Mouse (Mus musculus) CH12.LX (cell line): ENCODE measurements around the gene Prkacb. TPM values are rescaled to one million over a fixed set of nuclear protein-coding genes. Genes with fewer than 3 reads are reported as not detected.

Experiments used
- DNase-seq: peaks from one replicate; pipeline ENCODE4 v3.0.0-alpha.2; 2013; ENCODE audit errors: extremely low read depth
- H3K27ac ChIP-seq: 2 replicates; pipeline ENCODE4 v1.5.1; 2012; ENCODE audit warnings: low read depth, mild to moderate bottlenecking, control low read depth, moderate library complexity; ENCODE audit not compliant: insufficient read depth
- H3K27me3 ChIP-seq: replicated peaks from 2 replicates; pipeline ENCODE3; 2012; ENCODE audit warnings: inconsistent platforms
- H3K36me3 ChIP-seq, 2 experiments: replicated peaks in 1 of 2; 2 replicates each; pipeline versions ENCODE3 to v1.6.1; 2012; ENCODE audit warnings: inconsistent platforms in 1 of 2, low read length in 1 of 2, mild to moderate bottlenecking in 1 of 2, mixed read lengths in 1 of 2, moderate library complexity in 1 of 2; ENCODE audit not compliant: control insufficient read depth in 1 of 2, insufficient read depth in 1 of 2
- H3K4me1 ChIP-seq, 2 experiments: 2 replicates each; pipeline ENCODE4 v1.6.1; 2012; ENCODE audit warnings: inconsistent platforms in 1 of 2, moderate library complexity in 1 of 2; ENCODE audit not compliant: insufficient read depth in 2 of 2, control insufficient read depth in 1 of 2
- H3K4me2 ChIP-seq: 2 replicates; pipeline ENCODE4 v1.6.1; 2012; ENCODE audit warnings: low read depth, mild to moderate bottlenecking, control low read depth; ENCODE audit not compliant: poor library complexity, insufficient read depth, severe bottlenecking
- H3K4me3 ChIP-seq, 3 experiments: fragments of 150-350 bp in 1 of 3; sonication (generic) in 1 of 3; replicated peaks in 1 of 3; 2 replicates each; pipeline versions ENCODE3 to v1.5.1; 2011 to 2012; ENCODE audit warnings: low read depth in 2 of 3, low read length in 2 of 3, mild to moderate bottlenecking in 2 of 3, moderate library complexity in 2 of 3, control low read depth in 1 of 3, improper control_type of control experiment in 1 of 3, inconsistent platforms in 1 of 3, mixed read lengths in 1 of 3; ENCODE audit not compliant: poor library complexity in 1 of 3
- H3K79me2 ChIP-seq: replicated peaks from 2 replicates; pipeline ENCODE4 v1.6.1; 2012; ENCODE audit warnings: mild to moderate bottlenecking, moderate library complexity; ENCODE audit not compliant: control insufficient read depth, poor library complexity, insufficient read depth, severe bottlenecking; ENCODE audit errors: extremely low read depth
- H3K9ac ChIP-seq: 2 replicates; pipeline ENCODE4 v1.6.1; 2012; ENCODE audit warnings: low read depth, mild to moderate bottlenecking, control low read depth, moderate library complexity; ENCODE audit not compliant: insufficient read depth
- H3K9me3 ChIP-seq: replicated peaks from 2 replicates; pipeline ENCODE3; 2012; ENCODE audit warnings: low read length, inconsistent platforms, mixed read lengths
- CHD1 ChIP-seq: IDR thresholded peaks from 2 replicates; pipeline ENCODE4 v1.6.1; 2012; ENCODE audit warnings: low read depth, low read length, improper control_type of control experiment, inconsistent platforms
- CHD2 ChIP-seq: IDR thresholded peaks from 2 replicates; pipeline ENCODE4 v1.6.1; 2011; ENCODE audit warnings: low read length, improper control_type of control experiment
- E2F4 ChIP-seq: IDR thresholded peaks from 2 replicates; pipeline ENCODE4 v1.6.1; 2011; ENCODE audit warnings: low read depth, low read length, improper control_type of control experiment; ENCODE audit not compliant: insufficient replicate concordance
- GABPA ChIP-seq: IDR thresholded peaks from 2 replicates; pipeline ENCODE4 v1.6.1; 2012; ENCODE audit warnings: low read depth, low read length, improper control_type of control experiment, inconsistent platforms; ENCODE audit not compliant: insufficient replicate concordance
- HCFC1 ChIP-seq: IDR thresholded peaks from 2 replicates; pipeline ENCODE4 v1.6.1; 2012; ENCODE audit warnings: low read depth, mild to moderate bottlenecking, inconsistent platforms, low read length, improper control_type of control experiment
- IRF4 ChIP-seq: IDR thresholded peaks from 2 replicates; pipeline ENCODE4 v1.6.1; 2014; ENCODE audit warnings: low read depth, mild to moderate bottlenecking, inconsistent platforms, low read length, improper control_type of control experiment
- JUND ChIP-seq: conservative IDR thresholded peaks from 2 replicates; pipeline ENCODE4 v1.6.1; 2011; ENCODE audit warnings: low read depth, low read length, improper control_type of control experiment
- KAT2A ChIP-seq: IDR thresholded peaks from 2 replicates; pipeline ENCODE4 v1.6.1; 2012; ENCODE audit warnings: low read length, improper control_type of control experiment, inconsistent platforms; ENCODE audit not compliant: insufficient replicate concordance
- MAFK ChIP-seq: IDR thresholded peaks from 2 replicates; pipeline ENCODE4 v1.6.1; 2011; ENCODE audit warnings: low read length, improper control_type of control experiment; ENCODE audit not compliant: insufficient replicate concordance
- MAX ChIP-seq: IDR thresholded peaks from 2 replicates; pipeline ENCODE4 v1.6.1; 2011; ENCODE audit warnings: low read length, improper control_type of control experiment
- MAZ ChIP-seq: IDR thresholded peaks from 2 replicates; pipeline ENCODE4 v1.6.1; 2012; ENCODE audit warnings: low read depth, mild to moderate bottlenecking, inconsistent platforms, low read length, improper control_type of control experiment, moderate library complexity
- MXI1 ChIP-seq: IDR thresholded peaks from 2 replicates; pipeline ENCODE4 v1.6.1; 2011; ENCODE audit warnings: mild to moderate bottlenecking, low read depth, low read length, improper control_type of control experiment
- NRF1 ChIP-seq: IDR thresholded peaks from 2 replicates; pipeline ENCODE4 v1.6.1; 2014; ENCODE audit warnings: low read depth, mild to moderate bottlenecking, inconsistent platforms, low read length, improper control_type of control experiment, moderate library complexity
- PAX5 ChIP-seq: IDR thresholded peaks from 2 replicates; pipeline ENCODE4 v1.6.1; 2012; ENCODE audit warnings: low read length, inconsistent platforms, mixed read lengths
- RAD21 ChIP-seq: IDR thresholded peaks from 2 replicates; pipeline ENCODE4 v1.6.1; 2011; ENCODE audit warnings: low read depth, mild to moderate bottlenecking, low read length, improper control_type of control experiment, moderate library complexity
- RCOR1 ChIP-seq: conservative IDR thresholded peaks from 2 replicates; pipeline ENCODE4 v1.6.1; 2012; ENCODE audit warnings: low read depth, mild to moderate bottlenecking, inconsistent platforms, low read length, improper control_type of control experiment
- SIN3A ChIP-seq: IDR thresholded peaks from 2 replicates; pipeline ENCODE4 v1.6.1; 2012; ENCODE audit warnings: low read length, improper control_type of control experiment, inconsistent platforms
- TCF12 ChIP-seq: IDR thresholded peaks from 2 replicates; pipeline ENCODE4 v1.6.1; 2014; ENCODE audit warnings: low read depth, mild to moderate bottlenecking, inconsistent platforms, low read length, improper control_type of control experiment
- UBTF ChIP-seq: IDR thresholded peaks from 2 replicates; pipeline ENCODE4 v1.6.1; 2012; ENCODE audit warnings: low read depth, mild to moderate bottlenecking, inconsistent platforms, low read length, improper control_type of control experiment, moderate library complexity
- USF1 ChIP-seq: IDR thresholded peaks from 2 replicates; pipeline ENCODE4 v1.6.1; 2014; ENCODE audit warnings: low read depth, mild to moderate bottlenecking, inconsistent platforms, low read length, improper control_type of control experiment
- USF2 ChIP-seq: conservative IDR thresholded peaks from 2 replicates; pipeline ENCODE4 v1.6.1; 2011; ENCODE audit warnings: low read depth, low read length, improper control_type of control experiment
- ZMIZ1 ChIP-seq: IDR thresholded peaks from 2 replicates; pipeline ENCODE4 v1.6.1; 2012; ENCODE audit warnings: low read depth, mild to moderate bottlenecking, inconsistent platforms, low read length, improper control_type of control experiment
- ZNF384 ChIP-seq: IDR thresholded peaks from 2 replicates; pipeline ENCODE4 v1.6.1; 2012; ENCODE audit warnings: low read depth, low read length, improper control_type of control experiment, inconsistent platforms
- dilution Hi-C: fragments of 300-500 bp; cut with MboI; formaldehyde crosslinking; loops from 2 replicates; pipeline ENCODE4 v1.14.3; 2020; ENCODE audit warnings: low sequenced_read_pairs; ENCODE audit not compliant: extremely low pct_unique_long_range_greater_than_20kb, extremely low pct_ligation_motif_present
- in situ Hi-C: fragments of 300-500 bp; cut with MboI; formaldehyde crosslinking; loops from 3 replicates; pipeline ENCODE4 v1.14.3; 2019; ENCODE audit warnings: low sequenced_read_pairs, low pct_ligation_motif_present, low pct_unique_long_range_greater_than_20kb, mixed read lengths
- polyA plus RNA-seq: library from polyadenylated mRNA; unstranded; fragments of >175 nt; gene quantifications from 2 replicates; pipeline ENCODE4 v1.2.1, GENCODE M21; 2012; ENCODE audit warnings: low read depth; ENCODE audit not compliant: insufficient read length
- total RNA-seq, 2 experiments: library from RNA; depleted of rRNA; stranded (reverse); fragments of 300-350 nt in 1 of 2; fragments of >200 nt in 1 of 2; gene quantifications; 2 replicates each; pipeline ENCODE4 v1.2.3; 2012 to 2014

Gene Prkacb
- total and polyA plus RNA-seq, 3 experiments = 33.1 to 65.1 (median 62.1) TPM

- H3K36me3 ChIP-seq = peaks cover 3 to 8% of the 10 kb centered on the region in 2 experiments
- no peaks in the 10 kb centered on the region for H3K9me3 ChIP-seq
- in situ Hi-C loops (no loop called here), dilution Hi-C loops (no loop called here)
- no peaks in the 10 kb centered on the region for H3K27me3 ChIP-seq
- H3K4me1 ChIP-seq = peaks cover 2 to 25% of the 10 kb centered on the region in 2 experiments
- DNase-seq = no peak
- H3K9ac ChIP-seq = peak overlapping the region; percentile 73
- H3K4me2 ChIP-seq = peak overlapping the region; percentile 87
- H3K4me3 ChIP-seq = peak overlapping the region; percentile 82 to 96 (median 87)
- H3K27ac ChIP-seq = no peak overlapping the region
- TF ChIP-seq ZMIZ1 (no peak), ZNF384 (peak; percentile 65; the same call in 1 of the 2 replicates), E2F4 (no peak), CHD2 (no peak)
- TF ChIP-seq, all 38 proteins: peak for 1
- H3K79me2 ChIP-seq = no peaks in the 10 kb centered on the region; the same call in 1 of the 2 replicates
These were observed 834 bp upstream of the Prkacb start for GRCm38 (mm10) chr3:146813624-146814023.

- H3K4me1 ChIP-seq = peaks cover 2 to 25% of the 10 kb centered on the region in 2 experiments
- in situ Hi-C loops = no loop called here
- peak overlapping the region; percentile 73 for H3K9ac ChIP-seq
- H3K36me3 ChIP-seq = peaks cover 3 to 14% of the 10 kb centered on the region in 2 experiments
- peak overlapping the region; percentile 92 for H3K4me2 ChIP-seq
- TF ChIP-seq HCFC1 = no peak
- no peak for TF ChIP-seq USF1
- TF ChIP-seq CHD1 = 0 out of 2 replicates have a peak, but pooled peaks have one; percentile 10
- no peak for TF ChIP-seq MAZ
- peak; percentile 16 for DNase-seq
- no peaks in the 10 kb centered on the region; the same call in 1 of the 2 replicates for H3K79me2 ChIP-seq
- dilution Hi-C loops = no loop called here
- H3K27me3 ChIP-seq = no peaks in the 10 kb centered on the region
- H3K27ac ChIP-seq = no peak overlapping the region
- peak overlapping the region; percentile 68 to 96 (median 82) for H3K4me3 ChIP-seq
- no peaks in the 10 kb centered on the region for H3K9me3 ChIP-seq
These were observed 530 bp downstream of the Prkacb start for GRCm38 (mm10) chr3:146812041-146812878.

- Histone ChIP-seq H3K4me1 (no peaks in the 10 kb centered on the region), H3K4me2 (no peak overlapping the region), H3K79me2 (no peaks in the 10 kb centered on the region), H3K9me3 (no peaks in the 10 kb centered on the region), H3K27ac (no peak overlapping the region), H3K36me3 (peaks cover 0 to 26% of the 10 kb centered on the region in 2 experiments), H3K9ac (no peak overlapping the region), H3K27me3 (no peaks in the 10 kb centered on the region), H3K4me3 (no peak overlapping the region)
- no peak for DNase-seq
- in situ Hi-C loops = loop anchor here (10.0 kb wide), 2 partner anchors 121 to 469 kb away; no protein-coding TSS in a partner anchor
- dilution Hi-C loops = no loop called here
- TF ChIP-seq CHD1 = no peak
- TF ChIP-seq PAX5 = no peak
- no peak for TF ChIP-seq MAFK
- TF ChIP-seq TCF12 = no peak
- no peak for TF ChIP-seq HCFC1
- TF ChIP-seq RCOR1 = no peak
- TF ChIP-seq IRF4 = no peak
- TF ChIP-seq USF2 = no peak
- TF ChIP-seq MAX = no peak
- TF ChIP-seq SIN3A = no peak
- no peak for TF ChIP-seq UBTF
- TF ChIP-seq JUND = no peak
- no peak for TF ChIP-seq KAT2A
- TF ChIP-seq GABPA = no peak
- TF ChIP-seq RAD21 = no peak
- TF ChIP-seq NRF1 = no peak
- TF ChIP-seq MXI1 = no peak
These were observed 19.1 kb downstream of the Prkacb start for GRCm38 (mm10) chr3:146793554-146794257.
